Mouse (Mus musculus): ENCODE results near the gene Spata17. TPM values are rescaled to one million over a fixed set of nuclear protein-coding genes. Genes with fewer than 3 reads are reported as not detected.

The Spata17 gene
- polyA plus RNA-seq, 1 experiment from 2014 or later = 0.60 TPM

- Histone ChIP-seq H3K9ac (replicated peaks; ENCODE audit: low read length) (no peak overlapping the region), H3K27me3 (ENCODE audit: control insufficient read depth, insufficient read depth, low read length) (no peaks in the 10 kb centered on the region), H3K4me2 (ENCODE audit: low read depth, low read length) (no peak overlapping the region), H3K4me1 (ENCODE audit: control insufficient read depth, insufficient read depth, low read length) (no peaks in the 10 kb centered on the region), H3K36me3 (replicated peaks; ENCODE audit: control insufficient read depth, insufficient read depth, low read depth, low read length) (no peaks in the 10 kb centered on the region), H3K9me3 (replicated peaks; ENCODE audit: control insufficient read depth, low read length) (no peaks in the 10 kb centered on the region), H3K27ac (replicated peaks; ENCODE audit: low read depth, low read length) (no peak overlapping the region), H3K4me3 (ENCODE audit: low read depth, low read length) (no peak overlapping the region)
- DNase-seq (ENCODE audit: low spot score) (no peak), ATAC-seq (replicated peaks; ENCODE audit: insufficient number of reproducible peaks, low FRiP score, low TSS enrichment, low read depth) (no peak)
- 92% methylated on average over 3 of the region's 3 CpGs for WGBS
Observed at GRCm38 (mm10) chr1:187235161-187235560, 19.9 kb upstream of the Spata17 start.

- Histone ChIP-seq H3K36me3 (replicated peaks; ENCODE audit: control insufficient read depth, insufficient read depth, low read depth, low read length) (no peaks in the 10 kb centered on the region), H3K4me2 (ENCODE audit: low read depth, low read length) (no peak overlapping the region), H3K4me3 (ENCODE audit: low read depth, low read length) (no peak overlapping the region), H3K4me1 (ENCODE audit: control insufficient read depth, insufficient read depth, low read length) (no peaks in the 10 kb centered on the region), H3K27me3 (ENCODE audit: control insufficient read depth, insufficient read depth, low read length) (no peaks in the 10 kb centered on the region), H3K27ac (replicated peaks; ENCODE audit: low read depth, low read length) (no peak overlapping the region), H3K9me3 (replicated peaks; ENCODE audit: control insufficient read depth, low read length) (no peaks in the 10 kb centered on the region), H3K9ac (replicated peaks; ENCODE audit: low read length) (no peak overlapping the region)
- DNase-seq (ENCODE audit: low spot score) (no peak), ATAC-seq (replicated peaks; ENCODE audit: insufficient number of reproducible peaks, low FRiP score, low TSS enrichment, low read depth) (no peak)
- 63% methylated on average over 7 of the region's 7 CpGs for WGBS
Observed at GRCm38 (mm10) chr1:187232996-187233615, 17.8 kb upstream of the Spata17 start.

- Histone ChIP-seq H3K27me3 (ENCODE audit: control insufficient read depth, insufficient read depth, low read length) (no peaks in the 10 kb centered on the region), H3K36me3 (replicated peaks; ENCODE audit: control insufficient read depth, insufficient read depth, low read depth, low read length) (no peaks in the 10 kb centered on the region), H3K4me1 (ENCODE audit: control insufficient read depth, insufficient read depth, low read length) (no peaks in the 10 kb centered on the region), H3K4me2 (ENCODE audit: low read depth, low read length) (no peak overlapping the region), H3K4me3 (ENCODE audit: low read depth, low read length) (no peak overlapping the region), H3K27ac (replicated peaks; ENCODE audit: low read depth, low read length) (no peak overlapping the region), H3K9me3 (replicated peaks; ENCODE audit: control insufficient read depth, low read length) (no peaks in the 10 kb centered on the region), H3K9ac (replicated peaks; ENCODE audit: low read length) (no peak overlapping the region)
- 85% methylated on average over 14 of the region's 14 CpGs for WGBS
- ATAC-seq (replicated peaks; ENCODE audit: insufficient number of reproducible peaks, low FRiP score, low TSS enrichment, low read depth) (no peak), DNase-seq (ENCODE audit: low spot score) (no peak)
Observed at GRCm38 (mm10) chr1:187232196-187232955, 17.1 kb upstream of the Spata17 start.

- Histone ChIP-seq H3K27ac (replicated peaks; ENCODE audit: low read depth, low read length) (no peak overlapping the region), H3K4me3 (ENCODE audit: low read depth, low read length) (no peak overlapping the region), H3K36me3 (replicated peaks; ENCODE audit: control insufficient read depth, insufficient read depth, low read depth, low read length) (no peaks in the 10 kb centered on the region), H3K9ac (replicated peaks; ENCODE audit: low read length) (no peak overlapping the region), H3K4me1 (ENCODE audit: control insufficient read depth, insufficient read depth, low read length) (no peaks in the 10 kb centered on the region), H3K4me2 (ENCODE audit: low read depth, low read length) (no peak overlapping the region), H3K9me3 (replicated peaks; ENCODE audit: control insufficient read depth, low read length) (no peaks in the 10 kb centered on the region), H3K27me3 (ENCODE audit: control insufficient read depth, insufficient read depth, low read length) (no peaks in the 10 kb centered on the region)
- ATAC-seq (replicated peaks; ENCODE audit: insufficient number of reproducible peaks, low FRiP score, low TSS enrichment, low read depth) (no peak), DNase-seq (ENCODE audit: low spot score) (no peak)
- 94% methylated on average over 5 of the region's 5 CpGs for WGBS
Observed at GRCm38 (mm10) chr1:187230255-187230654, 15.0 kb upstream of the Spata17 start.

GRCm38 (mm10) chr1:187228414-187229146 lies 13.3 kb upstream of the Spata17 start:
- Histone ChIP-seq H3K4me3 (ENCODE audit: low read depth, low read length) (no peak overlapping the region), H3K36me3 (replicated peaks; ENCODE audit: control insufficient read depth, insufficient read depth, low read depth, low read length) (no peaks in the 10 kb centered on the region), H3K4me2 (ENCODE audit: low read depth, low read length) (no peak overlapping the region), H3K27ac (replicated peaks; ENCODE audit: low read depth, low read length) (no peak overlapping the region), H3K9ac (replicated peaks; ENCODE audit: low read length) (no peak overlapping the region), H3K27me3 (ENCODE audit: control insufficient read depth, insufficient read depth, low read length) (no peaks in the 10 kb centered on the region), H3K4me1 (ENCODE audit: control insufficient read depth, insufficient read depth, low read length) (no peaks in the 10 kb centered on the region), H3K9me3 (replicated peaks; ENCODE audit: control insufficient read depth, low read length) (no peaks in the 10 kb centered on the region)
- no peak for DNase-seq (ENCODE audit: low spot score)
- no peak for ATAC-seq (replicated peaks; ENCODE audit: insufficient number of reproducible peaks, low FRiP score, low TSS enrichment, low read depth)
- WGBS = 86% methylated on average over 13 of the region's 13 CpGs

DNA sequence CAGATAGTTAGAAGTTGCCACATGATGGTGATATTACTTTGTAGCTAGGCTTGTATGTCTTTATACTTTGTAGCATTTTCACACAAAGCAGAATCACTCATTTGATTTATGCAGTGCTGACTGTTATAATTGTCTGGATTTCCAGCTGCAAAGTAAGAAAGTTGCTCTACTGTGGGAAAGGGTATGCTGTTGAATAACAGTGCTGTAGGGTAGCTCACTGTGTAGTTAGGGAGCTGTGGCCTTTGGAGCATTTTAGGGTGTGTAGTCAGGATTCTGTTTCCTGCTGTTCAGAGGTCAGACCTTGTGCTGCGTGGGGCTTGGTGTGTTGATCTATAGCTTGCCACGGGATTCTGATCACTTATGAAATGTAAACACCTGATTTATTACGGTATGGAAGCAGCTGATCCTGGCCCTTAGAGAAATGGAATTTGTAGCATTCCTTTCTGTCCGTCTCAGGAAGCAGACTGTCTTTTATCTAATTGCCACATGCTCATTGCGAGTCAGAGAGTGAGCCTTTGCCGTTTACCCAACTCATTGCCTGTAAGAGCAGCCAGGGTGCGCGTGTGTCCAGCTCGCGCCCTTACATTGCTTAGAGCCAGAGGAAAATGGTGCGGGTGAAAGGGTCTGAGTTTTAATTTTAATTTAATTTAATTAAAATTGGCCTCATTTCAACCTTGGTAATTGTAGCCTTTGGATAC lies 11.2 kb upstream of the Spata17 start:
- no peaks in the 10 kb centered on the region for H3K27me3 ChIP-seq (ENCODE audit: control insufficient read depth, insufficient read depth, low read length)
- no peaks in the 10 kb centered on the region for H3K36me3 ChIP-seq (replicated peaks; ENCODE audit: control insufficient read depth, insufficient read depth, low read depth, low read length)
- whole genome bisulfite sequencing = 74% methylated on average over 11 of the region's 11 CpGs
- no peak overlapping the region for H3K9ac ChIP-seq (replicated peaks; ENCODE audit: low read length)
- no peak for DNase-seq (ENCODE audit: low spot score)
- H3K4me2 ChIP-seq (ENCODE audit: low read depth, low read length) = no peak overlapping the region
- no peaks in the 10 kb centered on the region for H3K9me3 ChIP-seq (replicated peaks; ENCODE audit: control insufficient read depth, low read length)
- no peak for ATAC-seq (replicated peaks; ENCODE audit: insufficient number of reproducible peaks, low FRiP score, low TSS enrichment, low read depth)
- H3K4me3 ChIP-seq (ENCODE audit: low read depth, low read length) = no peak overlapping the region
- no peaks in the 10 kb centered on the region for H3K4me1 ChIP-seq (ENCODE audit: control insufficient read depth, insufficient read depth, low read length)
- H3K27ac ChIP-seq (replicated peaks; ENCODE audit: low read depth, low read length) = no peak overlapping the region

GRCm38 (mm10) chr1:187220756-187221155 lies 5.5 kb upstream of the Spata17 start:
- H3K9me3 ChIP-seq (replicated peaks; ENCODE audit: control insufficient read depth, low read length) = no peaks in the 10 kb centered on the region
- H3K4me3 ChIP-seq (ENCODE audit: low read depth, low read length) = no peak overlapping the region
- no peak overlapping the region for H3K4me2 ChIP-seq (ENCODE audit: low read depth, low read length)
- no peak overlapping the region for H3K27ac ChIP-seq (replicated peaks; ENCODE audit: low read depth, low read length)
- no peak for ATAC-seq (replicated peaks; ENCODE audit: insufficient number of reproducible peaks, low FRiP score, low TSS enrichment, low read depth)
- H3K27me3 ChIP-seq (ENCODE audit: control insufficient read depth, insufficient read depth, low read length) = no peaks in the 10 kb centered on the region
- DNase-seq (ENCODE audit: low spot score) = no peak
- no peak overlapping the region for H3K9ac ChIP-seq (replicated peaks; ENCODE audit: low read length)
- H3K4me1 ChIP-seq (ENCODE audit: control insufficient read depth, insufficient read depth, low read length) = no peaks in the 10 kb centered on the region
- 88% methylated on average over 6 of the region's 6 CpGs for WGBS
- no peaks in the 10 kb centered on the region for H3K36me3 ChIP-seq (replicated peaks; ENCODE audit: control insufficient read depth, insufficient read depth, low read depth, low read length)

Data from embryonic facial prominence, embryonic 11.5 days (tissue).